Mouse (Mus musculus) heart, postnatal 0 days (tissue): ENCODE measurements around the gene Cers5.

Source experiments
- CTCF ChIP-seq: IDR thresholded peaks from 2 replicates; pipeline ENCODE4 v1.5.1; 2016; ENCODE audit warnings: antibody characterized with exemption, control low read depth, low read depth
- EP300 ChIP-seq: IDR thresholded peaks from 2 replicates; pipeline ENCODE4 v1.6.1; 2016; ENCODE audit warnings: antibody characterized with exemption, low read depth

DNA sequence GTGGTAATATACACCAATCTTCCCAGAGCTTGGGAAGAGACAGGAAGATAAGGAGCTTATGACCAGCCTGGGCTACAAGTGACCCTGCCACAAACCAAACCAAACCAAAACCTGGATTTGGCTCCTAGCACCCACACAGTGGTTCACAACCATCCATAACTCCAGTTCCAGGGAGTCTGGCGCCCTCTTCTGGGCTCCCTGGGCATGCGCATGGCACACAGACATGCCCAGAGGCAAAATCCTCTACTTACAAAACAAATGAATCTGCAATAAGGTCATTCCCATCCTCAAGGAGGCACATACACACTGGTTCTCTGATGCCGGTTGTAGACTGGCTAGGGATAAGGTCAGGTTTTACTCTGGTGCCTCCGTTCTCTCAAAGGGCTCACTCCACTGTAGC, 43.3 kb upstream of the Cers5 start:
- TF ChIP-seq CTCF: peak; percentile 13; the same call in 1 of the 2 replicates
- no peak for TF ChIP-seq EP300
